Mouse (Mus musculus): Measurements from ENCODE around the gene Ddx41.

GRCm38 (mm10) chr13:55511492-55511861, 25.0 kb downstream of the Ddx41 start:
- TF ChIP-seq POLR2A (IDR thresholded peaks at IDR 0.05; ENCODE audit: insufficient read depth, low read depth, low read length) (no peak), CTCF (IDR thresholded peaks at IDR 0.05; ENCODE audit: insufficient read depth, low read depth, low read length) (no peak)

All from olfactory bulb, adult 2 months (tissue).